In genomic region chr7:19420121-19420520, GRCm38 (mm10) we compare ENCODE assay signal across 12 mouse cellular contexts. TPM values are rescaled to one million over a fixed set of nuclear protein-coding genes. Genes with fewer than 3 reads are reported as not detected.
A peak's percentile ranks its signal among the peaks of the same experiment; 100 is the strongest.
DNase-seq lines count a peak whose midpoint lies in the region; ATAC-seq and TF ChIP-seq lines count a peak whose summit lies in the region.
"Had no signal": no experiment of that assay in that cellular context is flagged by ENCODE, and none has a peak within 500 bp of the region (broad histone marks: within the 10 kb centered on the region; RNA-seq: fewer than 3 reads in every experiment).

No protein-coding gene starts in this region.

- no peak for TF ChIP-seq CTCF in left cerebral cortex, adult 2 months (IDR thresholded peaks at IDR 0.05)

- intact Hi-C loops in left cerebral cortex, adult 2 months (cut with DNase I) = no loop called here

- H3K36me3 ChIP-seq in forebrain, embryonic 13.5 days (ENCODE audit: poor library complexity, severe bottlenecking) = peaks cover 4% of the 10 kb centered on the region
- no peaks in the 10 kb centered on the region for H3K36me3 ChIP-seq in forebrain, embryonic 11.5 days (ENCODE audit: control insufficient read depth, insufficient read depth, low read length)

- 0 out of 2 replicates have a peak overlapping the region, but pooled peaks have one; percentile 3 for H3K4me3 ChIP-seq in forebrain, embryonic 13.5 days
- no peak overlapping the region for H3K4me3 ChIP-seq in forebrain, embryonic 11.5 days (ENCODE audit: low read depth, low read length)
- peak overlapping the region; percentile 15; the same call in 1 of the 2 replicates for H3K4me3 ChIP-seq in left cerebral cortex, adult 2 months

- no peak for DNase-seq in forebrain, embryonic 11.5 days (ENCODE audit: low spot score)
- no peak for DNase-seq in left cerebral cortex, adult 2 months (ENCODE audit: extremely low spot score in 1 of 2, low spot score in 2 of 2)
- no peak for DNase-seq in left cerebral cortex, adult 11 months (ENCODE audit: low spot score)
- DNase-seq in A20 (ENCODE audit: low read depth, low spot score) = peak; percentile 74
- DNase-seq in induced T-regulatory cell, adult 2 months (ENCODE audit: low read depth) = peak; percentile 75
- DNase-seq in cerebellum, adult 9-10 months = no peak
- DNase-seq: forebrain, postnatal 0 days; layer of hippocampus, adult 9-11 months had no signal

- H3K9me3 ChIP-seq in forebrain, embryonic 13.5 days (replicated peaks) = no peaks in the 10 kb centered on the region
- no peaks in the 10 kb centered on the region for H3K9me3 ChIP-seq in forebrain, embryonic 11.5 days (ENCODE audit: control insufficient read depth, low read length)

- 6% methylated on average over 28 of the region's 28 CpGs for WGBS in forebrain, embryonic 13.5 days
- 7% methylated on average over 28 of the region's 28 CpGs for WGBS in forebrain, embryonic 11.5 days

- H3K27me3 ChIP-seq in forebrain, embryonic 13.5 days = peaks cover 72% of the 10 kb centered on the region
- peaks cover 28% of the 10 kb centered on the region for H3K27me3 ChIP-seq in forebrain, embryonic 11.5 days (ENCODE audit: control insufficient read depth, insufficient read depth, low read length)

- H3K4me2 ChIP-seq in forebrain, embryonic 13.5 days = no peak overlapping the region
- no peak overlapping the region for H3K4me2 ChIP-seq in forebrain, embryonic 11.5 days (ENCODE audit: low read depth, low read length, severe bottlenecking)

- no peak overlapping the region for H3K9ac ChIP-seq in forebrain, embryonic 13.5 days
- H3K9ac ChIP-seq in forebrain, embryonic 11.5 days (ENCODE audit: low read length) = no peak overlapping the region
- H3K9ac ChIP-seq: forebrain, postnatal 0 days; liver, embryonic 14.5 days had no signal

- ATAC-seq in forebrain, embryonic 13.5 days = no peak
- no peak for ATAC-seq in forebrain, embryonic 11.5 days (replicated peaks; ENCODE audit: low FRiP score)
- no peak for ATAC-seq in frontal cortex, adult (ENCODE audit: low TSS enrichment)

- peaks cover 4% of the 10 kb centered on the region; the same call in 1 of the 2 replicates for H3K4me1 ChIP-seq in forebrain, embryonic 13.5 days
- peaks cover 4% of the 10 kb centered on the region for H3K4me1 ChIP-seq in forebrain, embryonic 11.5 days (replicated peaks; ENCODE audit: control insufficient read depth, insufficient read depth, low read length)

- no peak overlapping the region for H3K27ac ChIP-seq in forebrain, embryonic 13.5 days
- H3K27ac ChIP-seq in forebrain, embryonic 11.5 days (ENCODE audit: low read depth, low read length) = no peak overlapping the region
- no peak overlapping the region for H3K27ac ChIP-seq in left cerebral cortex, adult 2 months
- H3K27ac ChIP-seq: liver, embryonic 14.5 days had no signal

RNA-seq across cellular contexts. Expression of gene Ckm, which starts 15.5 kb away (rescaled TPM):
- polyA plus RNA-seq in forebrain, embryonic 13.5 days (2015; fragmentation: Nextera tagmentation; extraction: Ambion mirVana) = not detected in 2 replicates
- polyA plus RNA-seq in forebrain, embryonic 11.5 days (2014; fragmentation: Nextera tagmentation; extraction: Ambion mirVana) = not detected in 2 replicates
- not detected for total RNA-seq in left cerebral cortex, adult 2 months (2021)
- polyA plus RNA-seq: forebrain, postnatal 0 days had no signal

RNA-seq across cellular contexts. Expression of gene Klc3, which starts 16.2 kb away (rescaled TPM):
- polyA plus RNA-seq in forebrain, embryonic 13.5 days (2015; fragmentation: Nextera tagmentation; extraction: Ambion mirVana) = 1.5 and 2.6 TPM in 2 replicates
- polyA plus RNA-seq in forebrain, embryonic 11.5 days (2014; fragmentation: Nextera tagmentation; extraction: Ambion mirVana) = 2.0 and 2.8 TPM in 2 replicates
- total RNA-seq in left cerebral cortex, adult 2 months (2021) = 1 to 10 TPM; 2.4 to 4.1 TPM
- total RNA-seq: common myeloid progenitor, adult 5-6 weeks had no signal

RNA-seq across cellular contexts. Expression of gene Ercc2, which starts 38.3 kb away (rescaled TPM):
- 20.4 and 24.9 TPM in 2 replicates for polyA plus RNA-seq in forebrain, embryonic 13.5 days (2015; fragmentation: Nextera tagmentation; extraction: Ambion mirVana)
- 18.2 and 25.2 TPM in 2 replicates for polyA plus RNA-seq in forebrain, embryonic 11.5 days (2014; fragmentation: Nextera tagmentation; extraction: Ambion mirVana)
- total RNA-seq in left cerebral cortex, adult 2 months (2021) = 10 to 100 TPM; 37.2 TPM

RNA-seq across cellular contexts. Expression of gene Mark4, which starts 38.5 kb away (rescaled TPM):
- polyA plus RNA-seq in forebrain, embryonic 13.5 days (2015; fragmentation: Nextera tagmentation; extraction: Ambion mirVana) = 11.7 and 12.2 TPM in 2 replicates
- 11.0 and 13.2 TPM in 2 replicates for polyA plus RNA-seq in forebrain, embryonic 11.5 days (2014; fragmentation: Nextera tagmentation; extraction: Ambion mirVana)
- total RNA-seq in left cerebral cortex, adult 2 months (2021) = 10 to 100 TPM; 79.1 to 79.5 TPM

RNA-seq across cellular contexts. Expression of gene Exoc3l2, which starts 43.0 kb away (rescaled TPM):
- polyA plus RNA-seq in forebrain, embryonic 13.5 days (2015; fragmentation: Nextera tagmentation; extraction: Ambion mirVana) = 0.13 and 0.29 TPM in 2 replicates
- 1.2 and 1.4 TPM in 2 replicates for polyA plus RNA-seq in forebrain, embryonic 11.5 days (2014; fragmentation: Nextera tagmentation; extraction: Ambion mirVana)
- under 1 TPM; 0.26 to 0.36 TPM for total RNA-seq in left cerebral cortex, adult 2 months (2021)

Comparison
In these comparisons a context has a peak if more than half of its experiments do, and no peak if none do; other contexts are left out.
1. DNase-seq: peak in A20 (single experiment) and induced T-regulatory cell, adult 2 months (single experiment); none in forebrain, embryonic 11.5 days (single experiment), left cerebral cortex, adult 2 months (0 of 2), left cerebral cortex, adult 11 months (single experiment) and cerebellum, adult 9-10 months (single experiment).